Comparison of ENCODE assay signal across 8 mouse cellular contexts in the genomic region with DNA sequence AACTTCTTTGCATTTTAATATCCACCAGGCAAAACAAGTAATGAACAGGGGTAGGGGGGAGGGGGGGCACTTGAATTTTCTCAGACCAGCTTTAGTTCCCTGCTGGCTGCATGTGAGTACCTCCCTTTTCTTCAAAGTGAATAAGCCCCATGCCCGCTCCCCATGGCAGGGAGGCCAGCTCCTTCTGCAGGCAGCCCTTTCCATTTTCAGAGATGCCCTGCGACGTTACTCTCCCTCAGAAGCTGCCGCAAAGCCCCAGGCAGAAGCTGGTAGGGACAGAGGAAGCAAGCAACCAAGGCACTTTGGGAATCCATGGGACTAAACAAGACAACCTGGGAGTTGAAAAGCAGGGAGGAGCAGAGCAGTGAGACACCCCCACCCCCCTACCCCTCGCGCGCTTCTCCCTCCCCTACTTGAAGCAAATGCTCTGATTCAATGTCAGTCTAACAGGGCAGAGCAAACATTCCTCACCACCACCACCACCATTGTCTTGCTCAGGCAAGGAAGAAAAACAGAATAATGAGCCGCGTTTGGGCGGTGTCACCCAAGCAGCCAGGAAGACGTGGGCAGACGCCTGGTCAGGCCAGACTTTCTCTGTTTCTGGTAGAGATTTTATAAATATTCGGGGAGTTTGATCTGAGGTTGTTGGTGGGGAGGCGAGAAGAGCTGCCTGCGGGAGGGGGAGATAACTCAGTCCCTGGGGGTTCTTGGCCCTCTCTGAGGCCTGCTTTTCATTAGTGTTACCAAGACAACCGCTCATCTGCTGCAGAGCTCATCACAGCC.
DNase-seq lines count a peak whose midpoint lies in the region; ATAC-seq lines count a peak whose summit lies in the region.

No protein-coding gene starts in this region.

- no peaks in the 10 kb centered on the region for H3K36me3 ChIP-seq in kidney, embryonic 16.5 days (ENCODE audit: insufficient read depth, low read length)
- H3K36me3 ChIP-seq in heart, embryonic 15.5 days: no peaks in the 10 kb centered on the region
- H3K36me3 ChIP-seq in neural tube, embryonic 13.5 days: no peaks in the 10 kb centered on the region

- no peak for ATAC-seq in kidney, embryonic 16.5 days (ENCODE audit: low FRiP score, low TSS enrichment)
- peak; percentile 37; the same call in 1 of the 2 replicates for ATAC-seq in heart, embryonic 15.5 days (replicated peaks; ENCODE audit: insufficient number of reproducible peaks, insufficient read depth, low FRiP score, low read depth)
- peak; percentile 90 for ATAC-seq in neural tube, embryonic 13.5 days (ENCODE audit: low read depth)

- H3K9ac ChIP-seq in kidney, embryonic 16.5 days (replicated peaks; ENCODE audit: low read length): peak overlapping the region; percentile 56
- H3K9ac ChIP-seq in heart, embryonic 15.5 days: no peak overlapping the region
- peak overlapping the region; percentile 48 for H3K9ac ChIP-seq in neural tube, embryonic 13.5 days

- H3K4me1 ChIP-seq in kidney, embryonic 16.5 days (ENCODE audit: insufficient read depth, low read length): peaks cover 58% of the 10 kb centered on the region
- peaks cover 45% of the 10 kb centered on the region for H3K4me1 ChIP-seq in heart, embryonic 15.5 days (replicated peaks)
- peaks cover 75% of the 10 kb centered on the region for H3K4me1 ChIP-seq in neural tube, embryonic 13.5 days (replicated peaks)

- 16% methylated on average over 16 of the region's 16 CpGs for WGBS in kidney, embryonic 16.5 days
- WGBS in heart, embryonic 15.5 days: 25% methylated on average over 16 of the region's 16 CpGs
- WGBS in neural tube, embryonic 13.5 days: 3% methylated on average over 16 of the region's 16 CpGs

- no peaks in the 10 kb centered on the region for H3K9me3 ChIP-seq in kidney, embryonic 16.5 days (ENCODE audit: low read length)
- no peaks in the 10 kb centered on the region for H3K9me3 ChIP-seq in heart, embryonic 15.5 days (replicated peaks)
- H3K9me3 ChIP-seq in neural tube, embryonic 13.5 days: no peaks in the 10 kb centered on the region

- H3K4me3 ChIP-seq in kidney, embryonic 16.5 days (ENCODE audit: low read length): no peak overlapping the region
- no peak overlapping the region for H3K4me3 ChIP-seq in heart, embryonic 15.5 days
- no peak overlapping the region for H3K4me3 ChIP-seq in neural tube, embryonic 13.5 days

- DNase-seq in kidney, postnatal 25 days: no peak
- peak; percentile 86 for DNase-seq in embryo, embryonic 10.5 days (ENCODE audit: low spot score)
- DNase-seq in left cerebral cortex, adult 11 months (ENCODE audit: low spot score): peak; percentile 38
- no peak for DNase-seq in cerebellum, adult 11-12 months
- no peak for DNase-seq in urinary bladder, postnatal 10 days (ENCODE audit: low spot score)

- H3K27ac ChIP-seq in kidney, embryonic 16.5 days (ENCODE audit: low read length): peak overlapping the region; percentile 82
- H3K27ac ChIP-seq in heart, embryonic 15.5 days: peak overlapping the region; percentile 80
- H3K27ac ChIP-seq in neural tube, embryonic 13.5 days (replicated peaks): peak overlapping the region; percentile 95

- H3K4me2 ChIP-seq in kidney, embryonic 16.5 days (replicated peaks; ENCODE audit: low read depth, low read length): no peak overlapping the region; the same call in 1 of the 2 replicates
- peak overlapping the region; percentile 1; the same call in 1 of the 2 replicates for H3K4me2 ChIP-seq in heart, embryonic 15.5 days
- peak overlapping the region; percentile 42 for H3K4me2 ChIP-seq in neural tube, embryonic 13.5 days

- H3K27me3 ChIP-seq in kidney, embryonic 16.5 days (ENCODE audit: insufficient read depth, low read length): no peaks in the 10 kb centered on the region
- H3K27me3 ChIP-seq in heart, embryonic 15.5 days: no peaks in the 10 kb centered on the region
- no peaks in the 10 kb centered on the region for H3K27me3 ChIP-seq in neural tube, embryonic 13.5 days

Comparison
In these comparisons a context has a peak if more than half of its experiments do, and no peak if none do; other contexts are left out.
1. DNase-seq: peak in embryo, embryonic 10.5 days (single experiment) and left cerebral cortex, adult 11 months (single experiment); none in kidney, postnatal 25 days (0 of 2), cerebellum, adult 11-12 months (single experiment) and urinary bladder, postnatal 10 days (single experiment).
2. Peak in every context shown above with its lines, with median percentiles within 50 percentile points of each other: H3K27ac ChIP-seq.